In the genomic region with DNA sequence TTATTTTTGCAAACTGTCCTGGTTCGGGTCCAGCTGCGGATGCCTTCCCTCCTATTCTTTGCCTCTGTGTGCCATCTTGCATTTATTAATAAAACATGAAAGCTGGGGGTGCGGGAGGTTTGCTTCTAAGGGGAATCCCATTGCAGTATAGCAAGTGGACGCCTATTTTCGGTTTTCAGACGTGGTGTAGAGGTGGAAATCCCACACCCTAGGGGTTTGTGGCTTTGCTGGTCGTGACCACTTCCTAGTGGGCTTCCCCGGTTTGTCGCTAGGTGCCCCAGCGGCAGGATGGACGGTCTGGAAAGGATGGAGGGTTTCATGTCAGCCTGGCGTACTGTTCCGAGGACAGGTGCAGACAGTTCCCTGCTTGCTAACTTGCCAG, we compare ENCODE assay signal across 8 mouse cellular contexts. TPM values are rescaled to one million over a fixed set of nuclear protein-coding genes. Genes with fewer than 3 reads are reported as not detected.
DNase-seq lines count a peak whose midpoint lies in the region; ATAC-seq and TF ChIP-seq lines count a peak whose summit lies in the region.

No protein-coding gene starts in this region.

- no peak overlapping the region for H3K27ac ChIP-seq in kidney, embryonic 15.5 days
- no peak overlapping the region for H3K27ac ChIP-seq in ES-Bruce4 (ENCODE audit: insufficient read depth, low read length)
- H3K27ac ChIP-seq in hindbrain, embryonic 14.5 days, result peak overlapping the region; percentile 81; the same call in 1 of the 2 replicates
- no peak overlapping the region for H3K27ac ChIP-seq in stomach, postnatal 0 days (replicated peaks)

- no peak for TF ChIP-seq CTCF in ES-Bruce4 (IDR thresholded peaks at IDR 0.05; ENCODE audit: low read depth, low read length)
- TF ChIP-seq CTCF in stomach, postnatal 0 days (IDR thresholded peaks at IDR 0.05; ENCODE audit: low read depth), result no peak

- TF ChIP-seq POLR2A in ES-Bruce4 (IDR thresholded peaks at IDR 0.05; ENCODE audit: insufficient read depth, low read length), result no peak

- peak overlapping the region; percentile 62 for H3K9ac ChIP-seq in kidney, embryonic 15.5 days
- H3K9ac ChIP-seq in ES-Bruce4 (ENCODE audit: low read depth, poor library complexity, severe bottlenecking), result peak overlapping the region; percentile 80
- H3K9ac ChIP-seq in hindbrain, embryonic 14.5 days, result peak overlapping the region; percentile 82
- H3K9ac ChIP-seq in stomach, postnatal 0 days (ENCODE audit: low read length), result peak overlapping the region; percentile 61

- no peaks in the 10 kb centered on the region for H3K9me3 ChIP-seq in kidney, embryonic 15.5 days (replicated peaks)
- H3K9me3 ChIP-seq in ES-Bruce4 (replicated peaks; ENCODE audit: control insufficient read depth, insufficient read depth, low read length, poor library complexity, severe bottlenecking), result no peaks in the 10 kb centered on the region
- H3K9me3 ChIP-seq in hindbrain, embryonic 14.5 days (ENCODE audit: control insufficient read depth, low read length), result no peaks in the 10 kb centered on the region
- no peaks in the 10 kb centered on the region for H3K9me3 ChIP-seq in stomach, postnatal 0 days (ENCODE audit: control insufficient read depth, low read length)

- no peak for DNase-seq in kidney, postnatal 25 days
- peak; percentile 48 for DNase-seq in embryo, embryonic 11 days
- peak; percentile 60 for DNase-seq in hindbrain, embryonic 14.5 days (ENCODE audit: low spot score)
- DNase-seq in mesoderm, embryonic 11.5 days (ENCODE audit: low read depth, low spot score), result peak; percentile 39
- DNase-seq in stomach, postnatal 0 days (ENCODE audit: low spot score), result no peak

- H3K4me2 ChIP-seq in kidney, embryonic 15.5 days, result peak overlapping the region; percentile 96
- H3K4me2 ChIP-seq in hindbrain, embryonic 14.5 days (replicated peaks), result peak overlapping the region; percentile 74
- H3K4me2 ChIP-seq in stomach, postnatal 0 days (replicated peaks; ENCODE audit: low read depth), result peak overlapping the region; percentile 90

- ATAC-seq in kidney, embryonic 15.5 days (replicated peaks; ENCODE audit: low FRiP score), result no peak; the same call in 1 of the 2 replicates
- peak; percentile 18; the same call in 1 of the 2 replicates for ATAC-seq in hindbrain, embryonic 14.5 days (ENCODE audit: low FRiP score)
- ATAC-seq in stomach, postnatal 0 days (ENCODE audit: low FRiP score, low TSS enrichment), result peak; percentile 8; the same call in 1 of the 2 replicates
- no peak for ATAC-seq in erythroid progenitor cell, adult 5-6 weeks (replicated peaks; ENCODE audit: low FRiP score, poor library complexity, severe bottlenecking)

- H3K4me3 ChIP-seq in kidney, embryonic 15.5 days (replicated peaks), result peak overlapping the region; percentile 75
- peak overlapping the region; percentile 66 for H3K4me3 ChIP-seq in ES-Bruce4 (ENCODE audit: low read depth, low read length)
- peak overlapping the region; percentile 75 for H3K4me3 ChIP-seq in hindbrain, embryonic 14.5 days (replicated peaks; ENCODE audit: low read length)
- peak overlapping the region; percentile 71 for H3K4me3 ChIP-seq in stomach, postnatal 0 days (ENCODE audit: low read depth, low read length)

- TF ChIP-seq EP300 in ES-Bruce4 (IDR thresholded peaks at IDR 0.05; ENCODE audit: insufficient read depth, low read depth, low read length), result no peak
- no peak for TF ChIP-seq EP300 in stomach, postnatal 0 days (optimal IDR thresholded peaks at IDR 0.05)

- peaks cover 96% of the 10 kb centered on the region for H3K27me3 ChIP-seq in kidney, embryonic 15.5 days
- peaks cover 4% of the 10 kb centered on the region; the same call in 1 of the 2 replicates for H3K27me3 ChIP-seq in ES-Bruce4 (ENCODE audit: control insufficient read depth, insufficient read depth, low read length, poor library complexity, severe bottlenecking)
- 0 out of 2 replicates have a peak, but pooled peaks cover 6% of the 10 kb centered on the region for H3K27me3 ChIP-seq in hindbrain, embryonic 14.5 days (ENCODE audit: control insufficient read depth, insufficient read depth, low read length)
- 0 out of 2 replicates have a peak, but pooled peaks cover 2% of the 10 kb centered on the region for H3K27me3 ChIP-seq in stomach, postnatal 0 days (ENCODE audit: control insufficient read depth, insufficient read depth, low read length)

- peaks cover 10% of the 10 kb centered on the region for H3K4me1 ChIP-seq in kidney, embryonic 15.5 days
- no peaks in the 10 kb centered on the region for H3K4me1 ChIP-seq in ES-Bruce4 (ENCODE audit: control insufficient read depth, insufficient read depth, low read length)
- H3K4me1 ChIP-seq in hindbrain, embryonic 14.5 days (replicated peaks; ENCODE audit: control insufficient read depth, insufficient read depth, low read length), result peaks cover 10% of the 10 kb centered on the region
- no peaks in the 10 kb centered on the region for H3K4me1 ChIP-seq in stomach, postnatal 0 days (replicated peaks; ENCODE audit: control insufficient read depth, insufficient read depth)

- H3K36me3 ChIP-seq in kidney, embryonic 15.5 days, result no peaks in the 10 kb centered on the region
- H3K36me3 ChIP-seq in ES-Bruce4 (ENCODE audit: control insufficient read depth, insufficient read depth, low read length, poor library complexity, severe bottlenecking), result no peaks in the 10 kb centered on the region
- H3K36me3 ChIP-seq in hindbrain, embryonic 14.5 days (replicated peaks; ENCODE audit: control insufficient read depth, insufficient read depth), result no peaks in the 10 kb centered on the region
- no peaks in the 10 kb centered on the region for H3K36me3 ChIP-seq in stomach, postnatal 0 days (ENCODE audit: control insufficient read depth, insufficient read depth, low read length)

- WGBS in kidney, embryonic 15.5 days, result under 1% methylated on average over 13 of the region's 13 CpGs
- 1% methylated on average over 13 of the region's 13 CpGs for WGBS in hindbrain, embryonic 14.5 days
- WGBS in stomach, postnatal 0 days, result 3% methylated on average over 13 of the region's 13 CpGs

RNA-seq across cellular contexts. Expression of a gene that starts 0.5 kb away (rescaled TPM):
- polyA plus RNA-seq in kidney, embryonic 15.5 days (2015; fragmentation: Nextera tagmentation; extraction: Ambion mirVana), result 0.23 and 0.29 TPM in 2 replicates
- 0.36 and 1.1 TPM in 2 replicates for polyA plus RNA-seq in ES-Bruce4 (2011; ENCODE audit: insufficient read depth, insufficient read length, low read depth, missing spikeins)
- 2.2 and 2.9 TPM in 2 replicates for polyA plus RNA-seq in hindbrain, embryonic 14.5 days (2014; fragmentation: Nextera tagmentation; extraction: Ambion mirVana)
- 0.51 and 0.62 TPM in 2 replicates for polyA plus RNA-seq in stomach, postnatal 0 days (2015; fragmentation: Nextera tagmentation; extraction: Ambion mirVana)
- not detected in 2 replicates for total RNA-seq in erythroid progenitor cell, adult 5-6 weeks (2015; ENCODE audit: low replicate concordance)
- not detected in 2 replicates for total RNA-seq in erythroid progenitor cell, adult 5-6 weeks (2017; ENCODE audit: low replicate concordance)

RNA-seq across cellular contexts. Expression of a gene that starts 0.6 kb away (rescaled TPM):
- polyA plus RNA-seq in kidney, embryonic 15.5 days (2015; fragmentation: Nextera tagmentation; extraction: Ambion mirVana), result 1.1 and 1.6 TPM in 2 replicates
- polyA plus RNA-seq in ES-Bruce4 (2011; ENCODE audit: insufficient read depth, insufficient read length, low read depth, missing spikeins), result 1.8 and 2.8 TPM in 2 replicates
- polyA plus RNA-seq in hindbrain, embryonic 14.5 days (2014; fragmentation: Nextera tagmentation; extraction: Ambion mirVana), result 1.7 and 1.8 TPM in 2 replicates
- polyA plus RNA-seq in stomach, postnatal 0 days (2015; fragmentation: Nextera tagmentation; extraction: Ambion mirVana), result 1.1 and 1.6 TPM in 2 replicates
- 1.7 and 3.6 TPM in 2 replicates for total RNA-seq in erythroid progenitor cell, adult 5-6 weeks (2015; ENCODE audit: low replicate concordance)
- 2.3 and 2.7 TPM in 2 replicates for total RNA-seq in erythroid progenitor cell, adult 5-6 weeks (2017; ENCODE audit: low replicate concordance)

Comparison
In these comparisons a context has a peak if more than half of its experiments do, and no peak if none do; other contexts are left out.
1. ATAC-seq: peak in hindbrain, embryonic 14.5 days (single experiment) and stomach, postnatal 0 days (single experiment); none in kidney, embryonic 15.5 days (single experiment) and erythroid progenitor cell, adult 5-6 weeks (single experiment).
2. DNase-seq: peak in embryo, embryonic 11 days (single experiment), hindbrain, embryonic 14.5 days (single experiment) and mesoderm, embryonic 11.5 days (single experiment); none in kidney, postnatal 25 days (0 of 2) and stomach, postnatal 0 days (single experiment).
3. Peak in every context shown above with its lines, with median percentiles within 50 percentile points of each other: H3K4me2 ChIP-seq, H3K4me3 ChIP-seq and H3K9ac ChIP-seq.